Mouse (Mus musculus) G1E (cell line): ENCODE results near the gene Plcb4. TPM values are rescaled to one million over a fixed set of nuclear protein-coding genes. Genes with fewer than 3 reads are reported as not detected.

Experiments used
- ATAC-seq: 2 replicates; pipeline ENCODE4 v1.8.0; 2016; ENCODE audit warnings: mild to moderate bottlenecking; ENCODE audit not compliant: insufficient number of reproducible peaks, poor library complexity, low FRiP score, severe bottlenecking; ENCODE audit errors: extremely low read depth
- DNase-seq: peaks from one replicate; pipeline ENCODE4 v3.0.0; 2012; ENCODE audit warnings: low spot score
- H3K27me3 ChIP-seq: 2 replicates; pipeline ENCODE4 v1.6.1; 2012; ENCODE audit warnings: mild to moderate bottlenecking, low read length, inconsistent platforms; ENCODE audit not compliant: insufficient read depth
- H3K36me3 ChIP-seq: replicated peaks from 2 replicates; pipeline ENCODE3; 2012; ENCODE audit warnings: mild to moderate bottlenecking, inconsistent platforms
- H3K4me1 ChIP-seq: 2 replicates; pipeline ENCODE4 v1.6.1; 2012; ENCODE audit warnings: low read depth, low read length, inconsistent platforms, mixed read lengths; ENCODE audit not compliant: insufficient read depth
- H3K4me3 ChIP-seq: 2 replicates; pipeline ENCODE4 v1.5.1; 2012; ENCODE audit warnings: low read depth, mild to moderate bottlenecking, inconsistent platforms, low read length, moderate library complexity, mixed read lengths
- H3K9me3 ChIP-seq: replicated peaks from 2 replicates; pipeline ENCODE4 v1.6.1; 2012; ENCODE audit warnings: inconsistent platforms
- CTCF ChIP-seq: IDR thresholded peaks from 2 replicates; pipeline ENCODE4 v1.5.1; 2012; ENCODE audit warnings: low read depth, low read length, inconsistent platforms, mixed read lengths
- GATA1 ChIP-seq: IDR thresholded peaks from 2 replicates; pipeline ENCODE4 v1.6.1; 2012; ENCODE audit warnings: borderline replicate concordance, low read length, inconsistent platforms, mixed read lengths
- GATA2 ChIP-seq: IDR thresholded peaks from 2 replicates; pipeline ENCODE4 v1.6.1; 2012; ENCODE audit warnings: low read depth, low read length, inconsistent platforms, borderline replicate concordance
- POLR2AphosphoS5 ChIP-seq: IDR thresholded peaks from 2 replicates; pipeline ENCODE4 v1.6.1; 2012; ENCODE audit warnings: low read depth, low read length, inconsistent platforms; ENCODE audit not compliant: insufficient replicate concordance
- TAL1 ChIP-seq: conservative IDR thresholded peaks from 2 replicates; pipeline ENCODE4 v1.6.1; 2012; ENCODE audit warnings: low read depth, low read length, inconsistent platforms, mixed read lengths
- polyA plus RNA-seq: library from polyadenylated mRNA; stranded (reverse); fragments of >175 nt; gene quantifications from 2 replicates; pipeline ENCODE4 v1.2.3, GENCODE M21; 2012
- total RNA-seq, 2 experiments: library from RNA; stranded (forward) in 1 of 2; stranded (reverse) in 1 of 2; fragments of 200-1000 nt in 1 of 2; fragments of >200 nt in 1 of 2; fragmentation: Nextera tagmentation in 1 of 2; gene quantifications; 2 replicates each; pipeline ENCODE4 v1.2.3; 2014 to 2017

Gene Plcb4
- total and polyA plus RNA-seq, 3 experiments: 0.27 TPM; not detected in 2

DNA sequence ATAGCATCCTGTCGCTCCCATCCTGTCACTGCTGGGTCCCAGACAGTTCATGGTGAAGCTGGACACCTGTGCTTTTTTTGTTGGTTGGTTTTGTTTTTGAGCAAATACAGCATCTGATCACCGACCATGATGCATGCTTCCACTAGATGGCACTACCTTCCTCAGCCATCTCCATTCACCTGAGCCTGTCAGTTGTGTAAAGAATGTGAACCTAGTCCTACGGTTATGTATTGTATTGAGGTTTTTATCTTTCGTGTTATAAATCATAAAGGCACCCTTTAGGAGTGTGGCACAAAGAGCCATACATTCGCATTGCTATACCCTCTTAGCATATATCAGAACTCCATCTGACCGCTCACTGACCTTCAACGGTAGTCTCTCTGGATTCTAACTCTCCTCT, 343.3 kb downstream of the Plcb4 start:
- DNase-seq: no peak
- H3K36me3 ChIP-seq: no peaks in the 10 kb centered on the region
- H3K4me1 ChIP-seq: no peaks in the 10 kb centered on the region
- no peak overlapping the region for H3K4me3 ChIP-seq
- ATAC-seq: no peak
- H3K9me3 ChIP-seq: peaks cover 46% of the 10 kb centered on the region
- no peaks in the 10 kb centered on the region for H3K27me3 ChIP-seq
- no peak for TF ChIP-seq GATA2
- TF ChIP-seq GATA1: no peak

- DNase-seq (no peak), ATAC-seq (no peak)
- no peaks in the 10 kb centered on the region for H3K27me3 ChIP-seq
- peaks cover 40% of the 10 kb centered on the region for H3K9me3 ChIP-seq
- H3K4me3 ChIP-seq: no peak overlapping the region
- no peaks in the 10 kb centered on the region for H3K36me3 ChIP-seq
- no peaks in the 10 kb centered on the region for H3K4me1 ChIP-seq
- TF ChIP-seq GATA2: no peak
- TF ChIP-seq GATA1: no peak
- TF ChIP-seq POLR2AphosphoS5: no peak
- no peak for TF ChIP-seq TAL1
- TF ChIP-seq CTCF: no peak
Measured at GRCm38 (mm10) chr2:136003836-136004235, 345.0 kb downstream of the Plcb4 start.

- Histone ChIP-seq H3K4me1 (no peaks in the 10 kb centered on the region), H3K36me3 (no peaks in the 10 kb centered on the region), H3K4me3 (no peak overlapping the region), H3K9me3 (peaks cover 29% of the 10 kb centered on the region), H3K27me3 (no peaks in the 10 kb centered on the region)
- DNase-seq: no peak
- no peak for ATAC-seq
- TF ChIP-seq GATA1 (no peak), TAL1 (no peak), CTCF (no peak)
Measured at GRCm38 (mm10) chr2:136006280-136006679, 347.5 kb downstream of the Plcb4 start.

DNA sequence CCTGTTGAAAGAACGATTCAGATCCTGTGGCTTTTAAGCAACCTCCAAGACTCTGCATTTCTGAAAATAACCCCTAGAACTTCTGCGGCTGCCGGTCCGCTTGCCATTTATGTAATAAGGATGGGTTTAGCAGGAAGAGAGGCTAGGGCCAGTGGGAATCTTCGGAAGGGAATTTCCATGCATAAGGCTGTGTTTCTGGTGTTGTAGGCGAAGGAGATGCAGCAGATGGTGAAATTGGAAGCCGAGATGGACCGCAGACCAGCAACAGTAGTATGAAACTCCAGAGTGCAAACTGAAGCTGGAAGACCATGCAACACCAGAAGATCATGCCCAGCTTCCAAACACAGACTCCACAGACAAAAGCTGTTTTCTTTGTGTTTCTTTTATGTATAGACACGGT, 353.9 kb downstream of the Plcb4 start:
- DNase-seq (no peak), ATAC-seq (no peak)
- Histone ChIP-seq H3K27me3 (no peaks in the 10 kb centered on the region), H3K9me3 (peaks cover 23% of the 10 kb centered on the region), H3K36me3 (no peaks in the 10 kb centered on the region), H3K4me1 (no peaks in the 10 kb centered on the region), H3K4me3 (no peak overlapping the region)
- TF ChIP-seq TAL1: no peak
- no peak for TF ChIP-seq GATA1
- no peak for TF ChIP-seq POLR2AphosphoS5
- no peak for TF ChIP-seq CTCF
- no peak for TF ChIP-seq GATA2

- Histone ChIP-seq H3K36me3 (no peaks in the 10 kb centered on the region), H3K4me3 (no peak overlapping the region), H3K9me3 (peaks cover 41% of the 10 kb centered on the region), H3K4me1 (no peaks in the 10 kb centered on the region), H3K27me3 (no peaks in the 10 kb centered on the region)
- no peak for ATAC-seq
- TF ChIP-seq POLR2AphosphoS5 (no peak), GATA2 (no peak), CTCF (no peak), TAL1 (no peak), GATA1 (no peak)
- DNase-seq: no peak
Measured at GRCm38 (mm10) chr2:136048464-136048863, 389.7 kb downstream of the Plcb4 start.

GRCm38 (mm10) chr2:136050793-136051615, 392.2 kb downstream of the Plcb4 start:
- DNase-seq: no peak
- Histone ChIP-seq H3K4me1 (no peaks in the 10 kb centered on the region), H3K9me3 (peaks cover 34% of the 10 kb centered on the region), H3K4me3 (no peak overlapping the region), H3K36me3 (no peaks in the 10 kb centered on the region), H3K27me3 (no peaks in the 10 kb centered on the region)
- ATAC-seq: no peak
- TF ChIP-seq TAL1 (no peak), CTCF (no peak), POLR2AphosphoS5 (no peak), GATA2 (no peak), GATA1 (no peak)
